Mouse (Mus musculus) skeletal muscle tissue, adult 2 months (tissue): ENCODE measurements around the gene Babam2.

Experiments
- DNase-seq: peaks from one replicate; pipeline ENCODE4 v3.0.0-alpha.2; 2012; ENCODE audit warnings: low read depth, low spot score

The Babam2 gene

DNA sequence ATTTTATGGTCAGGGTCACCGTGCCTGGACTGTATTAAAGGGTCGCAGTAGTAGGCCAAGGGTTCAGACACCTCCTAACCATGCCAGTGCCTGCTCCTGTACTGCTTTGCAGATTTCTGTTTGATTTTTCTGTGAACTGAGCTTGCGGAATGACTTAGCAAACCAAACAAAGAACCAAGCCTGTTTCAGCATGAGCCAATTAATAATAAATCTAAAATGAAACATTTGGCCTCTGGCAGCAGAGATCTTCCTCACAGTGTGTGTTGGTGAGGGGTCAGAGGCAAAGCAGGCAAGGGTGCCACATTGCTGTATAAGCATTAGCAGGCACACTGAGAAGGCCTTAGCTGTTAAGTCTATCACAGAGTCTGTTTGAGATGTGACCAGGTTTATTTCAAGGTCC, 342.0 kb downstream of the Babam2 start:
- DNase-seq = no peak

DNA sequence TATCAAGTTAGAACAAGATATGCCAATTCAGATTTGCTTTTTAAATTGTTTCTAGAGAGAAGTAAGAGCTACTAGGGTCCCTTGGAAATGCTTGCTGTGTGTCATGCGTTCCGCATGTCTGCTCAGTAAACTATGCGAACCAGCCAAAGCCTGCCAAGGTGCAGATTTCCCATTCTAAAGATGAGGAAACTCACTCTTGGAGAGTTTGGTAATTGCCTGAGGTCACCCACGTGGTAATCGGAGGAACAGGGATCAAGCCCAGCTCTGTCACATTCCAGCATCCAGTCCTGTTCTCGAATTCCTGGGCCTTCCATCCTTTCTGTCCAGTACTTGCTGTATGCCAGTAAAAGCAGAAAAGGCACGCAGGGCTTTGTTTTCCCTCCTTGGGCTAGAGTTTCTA, 345.7 kb downstream of the Babam2 start:
- no peak for DNase-seq

DNA sequence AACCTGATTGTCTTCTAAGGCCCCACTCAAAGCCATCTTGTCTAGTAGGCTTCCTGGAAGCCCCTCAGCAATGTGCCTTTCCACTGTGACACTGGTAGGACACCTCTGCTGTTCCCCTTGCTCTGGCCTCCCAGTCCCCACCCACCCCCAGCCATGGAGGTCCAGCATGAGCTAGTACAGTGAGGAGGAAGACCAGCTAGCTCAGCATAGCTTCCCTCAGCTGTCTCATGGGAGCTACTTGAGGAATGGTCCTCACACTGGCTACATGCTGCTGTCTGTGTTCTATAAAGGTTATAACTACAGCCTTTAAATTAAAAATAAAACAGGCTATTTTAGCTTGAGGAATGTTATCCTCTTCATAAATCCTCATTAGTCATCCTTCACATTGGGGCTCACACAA, 346.5 kb downstream of the Babam2 start:
- DNase-seq = no peak

DNA sequence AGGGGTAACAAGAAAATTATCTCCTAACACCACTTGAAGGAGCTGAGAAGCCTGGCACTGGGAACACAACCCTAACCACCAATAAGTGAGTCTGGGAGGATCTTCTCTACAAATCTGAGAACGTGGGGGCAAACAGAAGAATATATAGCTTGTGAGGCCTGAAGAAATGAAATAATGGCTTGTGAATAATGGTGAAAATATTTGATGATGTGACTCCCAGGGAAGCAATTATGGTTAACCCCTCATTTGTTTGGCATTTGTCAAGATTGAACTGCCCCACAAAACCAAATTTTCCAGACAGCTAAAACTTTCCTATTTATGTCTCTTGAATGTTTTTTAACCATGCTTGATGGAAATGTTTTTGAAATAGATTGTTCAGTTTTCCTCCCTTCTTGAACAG, 354.4 kb downstream of the Babam2 start:
- DNase-seq = no peak

DNA sequence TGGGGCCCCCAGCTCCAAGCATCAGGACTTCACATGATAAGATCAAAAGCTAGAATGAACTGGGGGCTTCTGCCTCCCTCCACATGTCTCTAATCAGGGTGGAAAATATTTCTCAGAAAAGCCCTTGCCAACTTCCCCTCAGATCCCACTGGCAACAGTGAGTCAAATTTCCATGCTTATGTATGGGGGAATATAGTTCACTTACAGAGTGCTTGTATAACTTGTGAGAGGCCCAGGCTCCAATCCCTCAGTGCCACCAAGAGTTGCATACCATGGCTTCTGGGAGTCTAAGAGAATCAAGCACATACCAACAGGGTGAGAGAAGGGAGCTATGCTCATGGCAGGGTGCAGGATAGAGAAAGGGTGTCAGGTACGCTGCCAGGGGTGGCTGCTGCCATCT, 355.0 kb downstream of the Babam2 start:
- no peak for DNase-seq

DNA sequence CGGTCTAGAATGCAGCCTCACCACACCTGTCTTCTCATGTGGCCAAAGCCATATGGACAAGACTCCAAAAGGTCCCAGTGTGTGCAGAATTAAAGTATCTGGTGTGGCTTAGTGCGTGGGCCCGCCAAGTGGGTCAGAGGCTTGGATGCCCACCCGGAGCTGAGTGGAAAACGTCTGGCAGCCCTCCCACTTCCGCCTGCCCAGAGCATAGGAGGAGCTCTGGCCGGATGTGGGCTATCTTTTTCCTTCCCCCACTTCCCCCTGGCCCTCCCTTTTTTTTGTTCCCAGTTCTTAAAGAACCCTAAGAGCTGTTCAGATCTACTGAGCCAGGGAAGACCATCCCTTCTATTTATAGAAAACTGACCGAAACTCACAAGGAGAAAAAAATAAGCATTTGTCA, 356.0 kb downstream of the Babam2 start:
- no peak for DNase-seq

DNA sequence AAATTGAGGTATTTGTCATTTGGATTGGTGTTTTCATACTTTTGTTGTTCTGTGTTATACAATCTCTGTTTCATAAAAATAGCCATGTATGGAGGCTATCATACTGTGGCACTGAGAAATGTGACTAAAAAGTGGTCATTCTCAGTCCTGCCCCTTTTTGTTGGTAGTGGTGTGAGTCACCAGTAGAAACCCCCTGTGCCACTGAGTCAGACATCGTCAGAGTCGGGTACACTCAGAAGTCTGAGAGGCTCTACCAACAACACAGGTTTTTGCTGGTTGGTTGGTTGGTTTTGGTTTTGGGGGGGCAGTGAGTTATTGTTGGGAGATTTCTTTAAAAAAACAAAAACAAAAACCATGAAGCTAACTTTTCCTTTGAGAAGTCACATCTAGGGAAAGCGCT, 358.2 kb downstream of the Babam2 start:
- no peak for DNase-seq

DNA sequence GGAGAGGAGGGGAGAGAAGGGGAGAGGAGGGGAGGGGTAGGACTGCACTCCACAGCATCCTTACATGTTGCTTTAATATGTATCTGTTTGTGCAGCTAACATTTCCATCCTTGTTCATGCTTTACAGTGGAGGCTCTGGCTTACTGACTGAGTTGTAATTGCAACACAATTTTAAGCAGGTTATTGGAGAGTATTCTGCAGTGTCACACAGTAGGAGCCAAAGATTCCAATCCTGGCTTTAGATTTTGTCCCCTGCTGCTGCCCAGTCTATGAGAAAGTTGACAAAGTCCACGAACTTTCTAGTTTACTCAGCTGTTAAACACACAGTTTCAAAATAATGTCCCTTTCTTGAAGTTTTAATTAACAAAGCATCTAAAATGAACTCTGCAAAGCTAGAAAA, 358.6 kb downstream of the Babam2 start:
- DNase-seq = no peak

DNA sequence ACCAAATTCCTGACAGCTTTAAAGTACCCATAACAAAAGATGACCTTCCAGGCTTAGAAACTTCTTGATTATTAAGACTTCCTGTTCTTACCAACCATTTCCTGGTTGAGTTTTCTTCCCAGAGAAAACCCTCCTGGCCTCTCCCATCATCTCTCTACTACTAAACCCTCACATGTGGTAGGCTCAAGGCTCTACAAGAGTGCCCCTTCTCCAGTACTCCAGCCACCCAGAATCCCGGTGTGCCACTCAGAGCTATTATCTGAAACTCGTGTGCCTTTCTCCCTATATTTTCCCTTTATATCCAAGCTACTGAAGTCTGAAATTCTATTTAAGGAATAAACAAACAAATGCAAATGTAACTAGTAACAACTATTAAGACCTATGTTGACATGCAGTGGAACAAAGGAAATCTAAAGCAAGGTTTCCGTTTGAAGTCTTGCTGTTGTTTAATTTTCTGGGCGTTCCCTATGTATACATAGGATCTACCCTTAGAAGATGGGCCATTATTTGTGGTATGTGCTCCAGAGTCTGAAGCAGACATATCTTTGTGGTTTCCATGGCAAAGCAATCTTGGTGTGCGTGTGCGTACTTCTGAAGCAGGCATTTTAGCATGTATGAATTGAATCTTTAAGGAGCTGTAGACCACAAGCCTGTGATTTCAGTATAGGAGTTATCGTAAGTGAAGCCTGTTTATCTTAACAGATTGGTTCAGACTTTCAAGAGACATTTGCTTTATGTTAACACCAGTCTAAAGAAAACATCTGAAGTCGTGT, 361.2 kb downstream of the Babam2 start:
- no peak for DNase-seq

DNA sequence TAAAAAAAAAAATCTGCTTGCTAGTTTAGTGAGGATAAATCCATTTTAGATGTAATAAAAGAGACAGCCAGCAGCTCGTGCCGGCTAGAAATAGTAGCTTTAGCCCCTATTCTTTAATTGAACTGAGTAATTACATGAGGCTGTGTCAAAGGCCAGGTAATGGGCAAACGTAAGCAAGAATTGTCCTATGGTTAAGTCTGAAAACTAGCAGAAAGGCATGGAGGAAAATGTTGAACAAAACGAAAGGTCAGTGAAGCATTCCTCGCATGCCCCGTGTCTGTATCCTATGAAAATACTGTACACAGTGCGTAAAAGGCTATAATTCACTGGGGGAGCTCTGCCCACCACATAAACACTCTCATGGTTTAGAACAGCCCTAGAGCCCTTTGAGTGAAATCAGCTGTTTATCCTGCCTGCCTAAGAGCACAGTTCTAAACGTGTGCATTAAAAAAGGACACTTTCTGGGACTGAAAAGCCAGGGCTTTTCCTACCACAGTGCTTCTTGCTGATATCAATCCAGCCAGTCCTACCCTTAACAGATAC, 361.8 kb downstream of the Babam2 start:
- no peak for DNase-seq

DNA sequence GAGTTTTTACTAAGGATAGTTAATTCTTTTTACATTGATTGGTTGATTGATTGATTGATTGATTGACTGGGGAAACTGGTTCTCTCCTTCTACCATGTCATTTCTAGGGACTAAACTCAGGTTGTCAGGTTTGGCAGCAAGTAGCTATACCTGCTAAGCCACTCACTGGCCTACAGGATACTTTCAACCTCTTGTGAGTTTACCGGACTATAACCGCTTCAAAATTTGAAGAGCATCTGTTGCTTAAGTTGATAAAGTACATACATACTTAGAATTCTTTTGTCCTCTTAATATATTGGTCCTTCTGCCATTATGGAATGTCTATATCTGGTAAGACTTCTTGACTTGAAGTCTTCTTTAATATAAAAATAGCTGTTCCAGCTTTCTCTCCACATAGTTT, 363.0 kb downstream of the Babam2 start:
- no peak for DNase-seq

DNA sequence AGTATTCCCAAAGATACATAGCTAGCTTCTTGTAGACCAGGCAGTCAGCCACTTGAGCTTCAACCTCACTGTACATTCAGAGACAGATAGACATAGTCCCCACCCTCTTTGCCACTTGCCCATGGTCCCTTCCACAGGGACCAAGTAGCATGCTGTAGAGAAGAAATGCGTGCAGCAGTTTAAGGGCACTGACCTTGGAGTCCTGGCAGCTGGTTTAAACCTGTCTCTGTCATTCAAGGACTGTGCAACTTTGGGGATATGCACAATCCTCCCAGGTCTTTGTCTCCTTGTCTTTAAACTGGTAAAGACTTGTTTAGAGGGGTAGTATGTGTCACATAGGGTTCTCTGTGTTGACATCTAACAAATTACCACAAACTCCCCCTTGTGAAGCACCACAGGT, 364.4 kb downstream of the Babam2 start:
- no peak for DNase-seq

DNA sequence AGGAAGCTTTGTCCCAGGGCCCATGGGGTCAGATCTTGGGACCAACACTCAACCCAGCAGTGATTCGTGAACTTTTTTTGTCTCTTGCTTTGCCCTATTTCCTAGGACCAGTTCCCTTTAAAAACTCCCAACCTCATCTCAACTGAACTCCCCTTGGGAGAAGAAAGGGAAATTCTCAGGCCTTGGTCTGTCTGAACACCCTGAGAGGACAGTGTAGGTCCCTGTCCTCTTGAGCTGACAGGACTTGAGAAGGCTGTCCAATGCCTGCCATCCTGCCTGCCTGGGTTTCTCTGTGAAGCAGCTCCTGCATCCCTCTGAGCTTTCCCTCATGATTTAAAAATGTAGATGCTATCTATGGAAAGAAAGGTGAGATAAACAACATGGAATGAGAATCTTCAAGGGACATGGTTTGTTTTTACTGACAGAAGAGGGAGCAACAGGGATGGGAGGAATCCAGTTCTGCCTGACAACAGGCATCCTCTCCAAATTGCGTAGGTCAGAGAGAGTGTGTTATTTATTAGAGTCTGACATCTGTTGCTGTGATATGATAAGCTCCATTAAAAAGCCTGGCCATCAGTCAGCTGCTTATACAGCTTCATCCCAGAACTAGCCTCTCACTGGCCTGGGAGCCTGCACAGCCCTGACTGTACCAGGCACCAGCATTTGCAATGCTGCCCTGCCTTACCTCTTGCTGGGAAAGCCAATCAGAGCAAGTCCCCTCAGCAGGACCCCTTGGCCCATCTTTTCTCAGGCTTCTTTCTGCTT, 367.0 kb downstream of the Babam2 start:
- DNase-seq = peak; percentile 56

DNA sequence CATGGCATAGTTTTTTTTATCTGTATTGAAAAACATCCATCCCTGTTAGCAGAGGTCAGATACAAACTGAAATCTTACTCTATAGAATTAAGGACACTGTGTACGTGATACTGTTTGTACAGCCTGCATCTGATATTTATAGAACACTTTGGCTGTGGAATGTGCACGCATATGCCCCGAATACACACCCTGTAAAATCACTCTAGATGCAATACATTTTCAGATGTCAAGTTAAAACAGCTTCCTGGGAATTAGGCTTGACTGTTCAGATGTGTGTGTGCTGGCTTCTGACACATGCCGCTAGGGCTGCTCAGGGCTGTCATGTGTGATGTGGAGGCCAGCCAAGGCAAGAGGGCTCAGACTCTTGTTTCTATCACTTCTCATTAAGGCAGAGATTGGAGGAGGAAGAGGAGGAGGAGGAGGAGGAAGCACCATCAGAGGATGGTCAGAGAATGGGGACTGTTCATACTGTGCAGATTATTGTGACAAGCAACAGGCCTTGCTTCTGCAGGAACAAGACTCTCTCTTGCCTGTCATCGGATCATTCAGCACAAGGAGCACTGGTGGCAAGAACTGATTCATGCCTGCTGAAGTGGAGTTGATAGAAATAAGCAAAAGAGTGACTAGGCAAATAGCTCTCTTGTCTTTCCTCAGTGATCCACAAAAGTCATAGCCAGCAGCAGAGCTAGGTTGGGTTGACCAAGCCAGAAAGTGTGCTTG, 368.7 kb downstream of the Babam2 start:
- no peak for DNase-seq

DNA sequence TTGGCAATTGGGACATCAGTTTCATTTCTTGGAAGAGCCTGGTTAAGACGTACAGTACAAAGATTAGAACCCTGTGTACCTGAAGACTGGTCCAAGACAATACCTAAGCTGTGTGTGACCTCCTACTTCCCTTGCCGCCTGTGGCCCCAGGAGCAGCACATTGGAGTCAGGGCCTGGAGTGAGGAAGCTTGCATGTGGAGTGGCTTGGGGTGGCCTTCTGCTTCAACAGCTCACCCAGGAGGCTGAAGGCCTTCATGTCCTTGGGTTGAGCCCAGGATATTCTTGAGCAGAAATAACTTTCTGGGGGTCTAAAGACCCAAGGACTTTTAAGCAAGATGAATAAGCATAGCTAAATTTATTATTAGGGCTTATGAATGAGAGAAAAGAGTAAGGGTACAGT, 369.4 kb downstream of the Babam2 start:
- DNase-seq = no peak

DNA sequence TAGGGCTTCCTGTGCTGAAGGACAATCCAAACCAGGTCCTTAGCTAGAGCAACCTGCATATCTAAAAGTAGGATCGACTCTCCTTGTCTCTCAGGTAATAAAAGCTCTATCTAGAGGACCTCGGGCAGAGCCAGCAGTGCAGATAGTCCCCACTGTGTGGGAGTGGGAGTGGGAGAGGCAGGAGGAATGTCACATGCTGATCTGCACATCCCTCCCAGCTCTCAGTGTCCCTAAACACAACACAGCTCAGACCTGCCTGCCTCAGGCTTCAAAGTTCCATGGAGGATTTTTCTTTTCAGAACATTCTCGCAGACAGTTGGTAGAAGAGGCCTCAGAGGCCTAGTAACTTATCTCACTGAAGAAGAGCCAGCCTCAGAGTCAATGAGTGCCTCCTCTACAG, 371.1 kb downstream of the Babam2 start:
- no peak for DNase-seq

DNA sequence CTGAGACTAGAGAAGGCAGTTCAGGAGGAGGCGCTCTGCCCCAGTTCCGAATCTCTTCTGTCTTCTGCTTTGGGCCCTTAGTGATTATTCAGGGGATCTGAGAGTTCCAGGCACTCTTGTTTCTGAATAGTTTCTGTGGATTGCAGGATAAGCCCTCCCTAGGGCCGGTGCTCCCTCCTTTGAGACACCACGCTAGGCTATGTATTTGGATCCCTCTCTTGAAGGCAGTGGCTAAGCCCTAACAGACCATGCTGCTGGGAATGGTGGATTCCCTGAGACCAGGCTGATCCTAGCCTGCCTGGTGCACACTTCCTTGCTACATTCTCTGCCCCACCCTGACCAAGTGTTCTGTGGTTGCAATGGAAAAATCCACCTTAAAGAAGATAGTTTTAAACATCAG, 371.6 kb downstream of the Babam2 start:
- no peak for DNase-seq

DNA sequence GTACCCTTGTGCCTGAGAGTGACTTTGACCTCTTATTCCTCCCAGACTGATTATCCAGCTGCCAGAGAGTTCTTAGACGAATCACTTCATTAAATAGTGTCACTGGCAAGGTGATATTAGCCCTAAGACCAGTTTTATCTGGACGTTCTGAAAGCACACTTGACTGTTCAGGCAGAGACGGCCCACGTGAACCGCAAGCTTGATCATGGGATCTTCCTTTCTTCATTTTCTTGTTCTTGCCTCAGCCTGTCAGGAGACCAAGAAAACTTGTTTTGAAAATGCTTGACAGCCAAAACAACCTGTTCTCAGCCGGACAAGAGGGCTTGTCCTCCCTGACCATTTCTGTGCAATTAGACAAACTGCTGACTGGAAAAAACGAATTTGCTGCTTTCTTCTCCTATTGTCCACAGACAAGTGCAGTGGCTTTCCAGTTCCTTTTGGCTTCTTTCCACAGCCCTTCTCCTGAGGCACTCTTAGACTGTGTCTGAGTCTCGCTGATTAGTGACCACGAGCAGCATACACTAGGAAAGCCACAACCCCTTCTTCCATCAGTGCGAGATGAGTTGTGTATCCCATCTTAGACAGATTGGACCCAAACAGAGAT, 372.2 kb downstream of the Babam2 start:
- no peak for DNase-seq

DNA sequence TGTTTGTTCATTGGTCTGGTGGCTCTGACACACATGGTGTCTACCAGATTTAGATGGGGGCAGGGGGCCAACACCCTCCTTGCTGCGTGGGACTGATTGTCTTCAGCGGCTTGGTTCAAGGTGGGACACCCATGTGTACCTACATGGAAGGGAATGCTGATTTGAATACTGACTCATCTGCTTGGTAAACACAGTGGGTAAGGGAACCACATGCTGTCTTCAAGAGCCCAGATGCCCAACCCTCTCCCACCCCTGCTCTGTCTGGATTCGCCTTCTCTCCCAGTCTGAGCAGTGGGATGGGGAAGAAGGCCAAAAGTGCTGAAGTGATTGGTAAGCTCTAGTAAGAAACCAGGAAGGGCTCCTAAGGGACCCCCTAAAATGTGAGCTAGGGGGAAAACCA, 373.3 kb downstream of the Babam2 start:
- DNase-seq = no peak

DNA sequence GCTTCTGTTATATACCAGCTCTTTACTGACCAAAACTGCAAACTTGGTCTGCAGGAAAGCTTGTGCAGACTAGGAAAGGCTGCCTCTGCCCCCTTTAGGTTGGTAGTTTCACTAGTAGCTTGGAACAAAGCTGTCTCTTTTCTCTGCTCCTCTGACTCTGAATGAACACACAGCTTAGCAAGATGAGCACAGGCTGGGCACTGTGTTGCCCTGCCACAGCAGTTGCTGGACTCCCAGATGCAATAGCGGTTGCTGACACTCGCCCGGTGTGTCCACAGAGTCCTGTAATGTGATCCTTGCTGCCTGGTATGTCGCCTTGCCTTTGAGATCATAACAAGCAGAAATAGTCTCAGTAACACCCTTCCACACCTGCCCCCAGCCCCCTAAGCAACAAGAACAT, 373.8 kb downstream of the Babam2 start:
- no peak for DNase-seq

DNA sequence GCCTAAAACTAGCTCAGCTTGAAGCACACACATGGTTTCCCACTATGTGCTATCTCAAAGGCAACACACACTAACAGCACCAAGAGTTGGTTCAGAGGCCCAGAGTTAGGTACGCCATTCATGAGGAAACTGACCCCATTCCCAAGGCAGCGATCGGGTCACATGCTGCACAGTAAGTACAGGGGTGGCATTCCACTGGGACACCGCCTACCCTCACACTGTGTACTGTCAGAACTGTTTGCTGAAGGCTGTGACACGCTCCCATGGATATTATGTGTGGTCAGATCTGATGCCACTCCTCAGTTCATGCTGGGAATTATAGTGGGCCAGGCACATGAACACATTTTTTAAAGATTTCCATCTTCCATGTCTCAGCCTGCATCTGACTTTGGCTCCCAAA, 374.3 kb downstream of the Babam2 start:
- no peak for DNase-seq

DNA sequence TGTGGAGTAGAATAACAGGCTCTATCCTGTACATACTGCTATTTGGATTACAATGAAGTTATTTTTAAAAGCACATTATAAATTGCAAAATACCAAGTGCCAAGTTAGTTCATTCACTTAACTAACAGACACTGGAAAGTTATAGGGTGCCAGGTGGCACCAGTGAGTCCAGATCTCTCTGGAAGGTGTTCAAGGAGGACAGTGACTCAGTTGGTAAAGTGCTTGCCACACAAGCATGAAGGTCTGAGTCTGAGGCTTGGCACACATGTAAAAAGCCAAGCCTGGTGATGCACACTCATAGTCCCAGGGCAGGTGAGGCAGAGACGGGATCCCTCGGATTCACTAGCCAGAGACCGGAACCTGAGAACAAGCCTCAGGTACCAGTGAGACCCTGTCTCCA, 375.4 kb downstream of the Babam2 start:
- DNase-seq = no peak
